Mouse (Mus musculus) bone marrow, adult 2 months (tissue): Measurements from ENCODE around the gene March6. TPM values are rescaled to one million over a fixed set of nuclear protein-coding genes. Genes with fewer than 3 reads are reported as not detected.

Source experiments
- H3K27ac ChIP-seq: fragments of 200-500 bp; 2 replicates; pipeline ENCODE4 v1.5.1; 2012; ENCODE audit warnings: low read depth, mild to moderate bottlenecking, control low read depth, inconsistent platforms, low read length; ENCODE audit not compliant: control insufficient read depth, poor library complexity, insufficient read depth
- H3K4me1 ChIP-seq: fragments of 200-500 bp; 2 replicates; pipeline ENCODE4 v1.6.1; 2011; ENCODE audit warnings: low read length; ENCODE audit not compliant: control insufficient read depth, insufficient read depth
- H3K4me3 ChIP-seq: fragments of 200-500 bp; replicated peaks from 2 replicates; pipeline ENCODE3; 2011; ENCODE audit warnings: mild to moderate bottlenecking, low read depth, low read length, control low read depth; ENCODE audit not compliant: control insufficient read depth
- CTCF ChIP-seq: fragments of 200-500 bp; IDR thresholded peaks from 2 replicates; pipeline ENCODE4 v1.5.1; 2011; ENCODE audit warnings: low read length, control low read depth; ENCODE audit not compliant: control insufficient read depth, insufficient read depth
- POLR2A ChIP-seq: fragments of 200-500 bp; IDR thresholded peaks from 2 replicates; pipeline ENCODE4 v1.6.1; 2011; ENCODE audit warnings: low read depth, mild to moderate bottlenecking, control low read depth, low read length, borderline replicate concordance; ENCODE audit not compliant: control insufficient read depth
- WGBS: fragments of 180-500 bp; shearing (Covaris S2); methylation state at CpG from one replicate; pipeline ENCODE4 v1.1.7; 2018; 5-methylcytosine and 5-hydroxymethylcytosine counted together
- polyA plus RNA-seq: library from polyadenylated mRNA; stranded (reverse); fragments of >200 nt; gene quantifications from 2 replicates; pipeline ENCODE4 v1.2.4, GENCODE M21; 2011; ENCODE audit warnings: low replicate concordance; ENCODE audit not compliant: missing spikeins, insufficient read depth, insufficient read length

Gene March6
- polyA plus RNA-seq, 1 experiment = 20.9 TPM

DNA sequence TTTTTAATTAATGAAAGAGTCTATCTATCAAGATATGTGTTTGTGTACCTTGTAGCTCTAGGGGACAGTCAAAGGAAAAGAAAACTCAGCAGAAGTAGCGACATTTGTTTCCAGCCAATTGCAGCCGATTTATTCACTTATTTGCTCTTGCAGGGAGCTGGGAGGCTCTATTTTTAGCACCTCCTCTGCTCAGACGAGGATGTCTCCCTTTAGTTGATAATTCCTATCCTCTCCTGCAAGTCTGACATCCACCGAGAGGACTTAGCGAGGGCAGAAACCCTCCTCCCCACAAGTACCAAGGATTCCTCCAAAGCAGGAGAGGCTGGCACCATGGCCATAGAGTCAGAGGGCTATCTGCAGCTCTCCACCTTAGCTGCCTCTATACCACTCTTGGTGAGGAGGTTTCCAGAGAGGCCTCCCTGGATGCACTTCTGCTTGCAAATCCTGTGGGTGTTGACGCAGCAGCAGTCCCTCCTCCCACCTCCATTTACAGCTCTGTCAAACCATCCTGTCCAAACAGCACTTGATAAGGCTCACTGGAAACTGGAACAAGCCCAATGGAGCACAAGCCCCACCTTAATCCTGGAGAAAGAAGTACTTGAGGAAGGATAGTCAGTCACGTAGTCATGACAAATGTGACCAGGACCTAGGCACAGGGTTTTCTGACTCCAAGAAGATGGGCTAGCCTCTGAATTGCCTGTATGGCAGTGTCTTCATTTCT, 108.0 kb downstream of the March6 start:
- H3K27ac ChIP-seq = no peak overlapping the region
- WGBS = 68% methylated on average over 7 of the region's 7 CpGs
- no peaks in the 10 kb centered on the region for H3K4me1 ChIP-seq
- H3K4me3 ChIP-seq = no peak overlapping the region
- no peak for TF ChIP-seq CTCF
- no peak for TF ChIP-seq POLR2A

DNA sequence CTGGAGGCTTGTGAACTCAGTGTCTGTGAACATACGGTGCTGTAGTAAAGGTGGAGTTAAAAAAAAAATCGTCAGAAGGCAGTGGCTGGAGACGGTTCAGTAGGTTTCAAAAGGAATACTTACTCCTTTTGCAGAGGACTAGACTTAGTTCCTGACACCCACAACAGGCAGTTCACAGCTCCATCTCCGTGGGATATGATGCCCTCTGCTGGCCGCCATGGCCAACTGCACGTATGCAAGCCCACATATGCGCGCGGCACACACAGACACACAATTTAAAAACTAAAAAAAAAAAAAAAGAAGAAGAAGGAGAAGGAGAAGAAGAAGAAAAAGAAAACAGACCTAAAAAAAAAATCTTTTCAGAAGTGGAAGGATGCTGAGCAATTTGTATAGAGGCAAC, 111.8 kb downstream of the March6 start:
- H3K4me3 ChIP-seq = no peak overlapping the region
- TF ChIP-seq POLR2A = no peak
- peak; percentile 92 for TF ChIP-seq CTCF
- H3K27ac ChIP-seq = peak overlapping the region; percentile 79; the same call in 1 of the 2 replicates
- WGBS = 39% methylated on average over 9 of the region's 9 CpGs
- no peaks in the 10 kb centered on the region; the same call in 1 of the 2 replicates for H3K4me1 ChIP-seq

GRCm38 (mm10) chr15:31418686-31419024, 112.2 kb downstream of the March6 start:
- Histone ChIP-seq H3K4me3 (peak overlapping the region; percentile 28), H3K4me1 (no peaks in the 10 kb centered on the region; the same call in 1 of the 2 replicates), H3K27ac (peak overlapping the region; percentile 79)
- 8% methylated on average over 7 of the region's 7 CpGs for WGBS
- TF ChIP-seq POLR2A (no peak), CTCF (no peak)

GRCm38 (mm10) chr15:31417796-31418685, 112.8 kb downstream of the March6 start:
- WGBS = 3% methylated on average over 21 of the region's 21 CpGs
- Histone ChIP-seq H3K4me1 (peaks cover 1% of the 10 kb centered on the region; the same call in 1 of the 2 replicates), H3K4me3 (peak overlapping the region; percentile 67), H3K27ac (peak overlapping the region; percentile 79)
- TF ChIP-seq POLR2A (peak; percentile 39; the same call in 1 of the 2 replicates), CTCF (no peak)

GRCm38 (mm10) chr15:31417409-31417795, 113.5 kb downstream of the March6 start:
- peak overlapping the region; percentile 79 for H3K27ac ChIP-seq
- H3K4me1 ChIP-seq = peaks cover 1% of the 10 kb centered on the region; the same call in 1 of the 2 replicates
- no peak overlapping the region for H3K4me3 ChIP-seq
- TF ChIP-seq CTCF = no peak
- TF ChIP-seq POLR2A = no peak
- 49% methylated on average over 6 of the region's 6 CpGs for WGBS

- WGBS = 38% methylated on average over 4 of the region's 4 CpGs
- Histone ChIP-seq H3K27ac (no peak overlapping the region), H3K4me3 (no peak overlapping the region), H3K4me1 (peaks cover 4% of the 10 kb centered on the region; the same call in 1 of the 2 replicates)
- no peak for TF ChIP-seq POLR2A
- TF ChIP-seq CTCF = no peak
Observed at GRCm38 (mm10) chr15:31415181-31415580, 115.7 kb downstream of the March6 start.

- no peak for TF ChIP-seq POLR2A
- TF ChIP-seq CTCF = no peak
- WGBS = 82% methylated on average over 6 of the region's 6 CpGs
- H3K4me1 ChIP-seq = peaks cover 4% of the 10 kb centered on the region; the same call in 1 of the 2 replicates
- no peak overlapping the region for H3K27ac ChIP-seq
- no peak overlapping the region for H3K4me3 ChIP-seq
Observed at GRCm38 (mm10) chr15:31414179-31414898, 116.5 kb downstream of the March6 start.
